Mouse (Mus musculus): ENCODE data around the gene Gm10840. TPM values are rescaled to one million over a fixed set of nuclear protein-coding genes. Genes with fewer than 3 reads are reported as not detected.
A peak's percentile ranks its signal among the peaks of the same experiment; 100 is the strongest.

The Gm10840 gene
- polyA plus RNA-seq, 1 experiment from 2014 or later = not detected

DNA sequence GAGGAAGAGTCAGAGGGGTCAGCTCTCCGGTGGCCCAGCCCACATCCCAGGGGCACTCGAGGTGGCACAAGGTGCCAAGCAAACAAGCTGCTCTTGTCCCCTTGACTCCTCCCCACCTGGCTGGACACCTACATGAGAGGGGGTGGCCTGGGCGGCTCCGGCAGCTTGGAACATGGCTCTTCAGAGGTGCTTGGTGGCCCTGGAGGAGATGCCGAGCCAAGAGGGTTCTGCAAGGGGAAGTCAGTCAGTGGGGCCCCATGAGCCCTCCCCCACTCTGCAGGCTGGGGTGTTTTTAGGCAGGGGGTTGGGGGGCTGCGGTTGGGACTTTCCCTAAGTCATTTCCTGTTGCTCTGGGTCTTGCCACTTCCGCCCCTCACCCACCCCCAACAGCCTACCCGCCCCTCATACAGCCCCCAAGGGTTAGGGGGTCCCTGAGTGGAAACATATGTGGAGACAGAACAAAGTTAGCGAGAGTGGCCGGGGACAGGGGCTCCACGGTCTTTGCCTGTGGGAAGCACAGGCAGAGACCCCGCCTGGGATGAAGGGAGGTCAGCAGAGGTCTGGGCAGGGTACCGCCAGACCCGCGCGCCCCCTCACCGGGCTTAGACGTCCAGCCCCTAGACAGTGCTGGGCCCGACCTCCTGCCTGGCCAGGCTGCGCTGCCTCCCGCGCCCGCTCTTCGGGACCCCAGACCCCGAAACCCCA, 1.3 kb upstream of the Gm10840 start:
- no peak for TF ChIP-seq CTCF (IDR thresholded peaks at IDR 0.05)
- in situ Hi-C loops (cut with MboI; ENCODE audit: low pct_unique_long_range_greater_than_20kb) = no loop called here
- no peaks in the 10 kb centered on the region for H3K27me3 ChIP-seq
- ATAC-seq (no peak), DNase-seq (ENCODE audit: low read depth, low spot score) (no peak)
- ChIA-PET POLR2A (no interaction called here), CTCF (interaction anchor here (1.4 to 1.9 kb wide), 2 partner anchors 10 to 13 kb away, joined by 4 to 5 read pairs; no protein-coding TSS in a partner anchor)

DNA sequence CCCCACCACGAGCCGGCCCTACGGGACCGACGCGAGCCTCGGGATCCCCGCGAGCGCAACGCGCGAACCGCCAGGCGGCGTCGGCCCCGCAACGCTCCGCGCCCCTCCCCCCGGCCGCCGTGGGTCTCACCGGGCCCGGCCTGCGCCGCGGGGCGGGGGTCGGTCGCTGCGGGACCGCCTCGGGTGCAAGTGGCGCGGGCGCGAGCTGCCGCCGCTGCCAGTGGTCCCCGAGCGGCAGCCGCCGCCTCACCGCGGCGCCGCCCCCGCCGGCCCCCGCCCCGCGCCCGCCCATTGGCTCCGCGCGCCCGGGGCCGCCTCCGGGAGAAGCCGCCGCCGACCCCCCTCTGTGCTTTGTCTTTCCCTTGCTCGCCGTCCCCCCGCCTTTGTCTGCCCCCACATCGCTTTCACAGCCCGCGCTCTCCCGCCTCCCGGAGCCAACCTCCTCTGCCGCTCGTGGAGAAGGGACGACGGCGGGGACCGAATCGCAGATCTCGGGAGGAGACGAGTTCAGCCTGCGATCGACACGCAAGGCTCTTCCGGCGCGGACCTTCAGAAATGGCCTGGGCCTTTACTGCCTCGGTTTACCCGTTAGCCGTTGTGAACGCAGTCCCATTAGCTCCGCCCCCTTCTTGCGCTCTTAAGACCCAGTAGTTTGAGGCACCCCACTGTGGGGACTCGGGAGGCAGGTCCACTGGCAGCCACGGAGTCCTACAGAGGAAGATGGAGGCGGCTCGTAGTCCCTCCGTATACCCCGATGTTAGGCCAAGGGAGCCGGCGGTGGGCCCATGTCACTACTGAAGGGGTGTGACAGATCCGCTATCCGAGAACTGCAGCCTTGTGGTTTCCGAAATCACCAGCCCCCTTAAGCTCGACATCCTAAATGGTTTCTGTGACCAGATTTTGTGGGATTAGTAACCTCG, 469 bp upstream of the Gm10840 start:
- no peak for TF ChIP-seq CTCF (IDR thresholded peaks at IDR 0.05)
- ATAC-seq = peak; percentile 65
- CTCF ChIA-PET = interaction anchor here (0.5 to 2.0 kb wide), 4 partner anchors 10 to 61 kb away, joined by 3 to 6 read pairs (median 4); no protein-coding TSS in a partner anchor
- POLR2A ChIA-PET = interaction anchor here (0.8 kb wide), 1 partner anchor 57 kb away, joined by 3 read pairs; no protein-coding TSS in a partner anchor
- in situ Hi-C loops (cut with MboI; ENCODE audit: low pct_unique_long_range_greater_than_20kb) = no loop called here
- no peak for DNase-seq (ENCODE audit: low read depth, low spot score)
- H3K27me3 ChIP-seq = no peaks in the 10 kb centered on the region

DNA sequence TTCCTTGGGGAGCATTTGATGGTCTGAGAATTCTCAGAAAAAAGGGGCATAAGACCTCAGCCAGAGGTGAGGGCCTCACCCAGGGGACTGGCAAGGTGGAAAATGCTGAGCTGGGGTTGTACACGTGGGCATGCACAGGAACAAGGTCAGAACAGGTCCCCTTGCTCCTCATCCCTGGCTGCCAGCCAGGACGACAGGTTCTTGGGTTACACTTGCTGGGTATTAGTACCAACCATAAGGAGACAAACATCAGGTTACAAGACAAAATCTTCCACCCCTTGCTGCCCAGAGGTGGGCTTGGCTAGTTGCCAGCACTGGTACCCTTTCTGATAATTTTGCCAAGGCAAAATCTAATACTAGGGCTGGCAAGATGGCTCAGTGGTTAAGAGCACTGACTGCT, 1.6 kb downstream of the Gm10840 start:
- ChIA-PET POLR2A (no interaction called here), CTCF (no interaction called here)
- ATAC-seq (no peak), DNase-seq (ENCODE audit: low read depth, low spot score) (no peak)
- in situ Hi-C loops (cut with MboI; ENCODE audit: low pct_unique_long_range_greater_than_20kb) = no loop called here
- H3K27me3 ChIP-seq = no peaks in the 10 kb centered on the region
- TF ChIP-seq CTCF (IDR thresholded peaks at IDR 0.05) = no peak

DNA sequence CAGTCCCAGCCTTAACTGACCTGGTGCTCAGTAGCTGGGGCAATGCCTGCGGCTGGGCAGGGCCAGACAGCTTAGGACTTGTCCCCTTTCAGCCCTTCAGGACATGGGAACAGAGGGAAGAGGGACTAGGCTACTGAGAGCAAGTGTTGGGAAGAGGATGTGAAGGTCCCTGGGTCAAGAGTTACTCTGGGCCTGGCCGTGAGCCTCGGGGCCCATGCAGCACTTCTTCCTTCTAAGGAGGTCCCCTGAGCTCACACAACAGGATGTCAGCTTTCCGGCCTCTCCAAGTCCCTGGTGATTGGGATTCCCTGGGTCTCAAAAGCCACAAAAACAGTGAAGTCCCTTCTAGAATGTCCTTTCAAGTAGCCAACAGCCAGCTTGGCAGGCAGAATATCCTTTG, 2.9 kb downstream of the Gm10840 start:
- DNase-seq (ENCODE audit: low read depth, low spot score) (no peak), ATAC-seq (no peak)
- no peaks in the 10 kb centered on the region for H3K27me3 ChIP-seq
- ChIA-PET CTCF (interaction anchor here (0.9 kb wide), 1 partner anchor 9 kb away, joined by 3 read pairs; no protein-coding TSS in a partner anchor), POLR2A (no interaction called here)
- TF ChIP-seq CTCF (IDR thresholded peaks at IDR 0.05) = no peak
- in situ Hi-C loops (cut with MboI; ENCODE audit: low pct_unique_long_range_greater_than_20kb) = no loop called here

DNA sequence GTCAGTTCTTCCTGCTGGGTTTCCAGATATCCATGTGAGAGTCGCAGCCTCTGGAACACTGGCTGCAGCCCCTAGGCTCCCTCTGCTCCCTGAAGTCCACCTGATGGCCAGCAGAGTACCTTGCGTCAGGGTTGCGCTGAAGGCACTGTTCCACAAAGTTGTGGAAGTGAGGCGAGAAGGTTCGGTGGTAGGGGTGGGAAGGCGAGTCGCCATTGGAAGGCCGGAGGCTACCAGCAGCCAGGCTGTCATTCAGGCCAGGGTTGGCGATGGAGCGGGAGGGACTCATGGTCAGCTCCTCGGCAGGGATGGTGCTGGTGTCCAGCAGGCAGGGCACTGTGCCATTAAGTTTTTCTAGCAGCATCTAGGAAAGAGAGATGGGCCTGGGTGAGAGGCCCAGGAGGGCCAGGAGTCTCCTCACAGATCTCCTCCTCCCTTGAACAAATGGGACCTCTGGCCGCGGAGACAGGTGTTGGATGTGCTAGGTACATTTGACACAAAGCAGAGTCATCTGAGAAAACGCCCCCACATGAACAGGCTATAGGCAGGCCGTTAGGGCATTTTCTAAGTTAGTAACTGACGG, 4.0 kb downstream of the Gm10840 start:
- DNase-seq (ENCODE audit: low read depth, low spot score) = no peak
- ATAC-seq = no peak
- in situ Hi-C loops (cut with MboI; ENCODE audit: low pct_unique_long_range_greater_than_20kb) = no loop called here
- ChIA-PET CTCF (no interaction called here), POLR2A (no interaction called here)
- no peak for TF ChIP-seq CTCF (IDR thresholded peaks at IDR 0.05)
- H3K27me3 ChIP-seq = no peaks in the 10 kb centered on the region

DNA sequence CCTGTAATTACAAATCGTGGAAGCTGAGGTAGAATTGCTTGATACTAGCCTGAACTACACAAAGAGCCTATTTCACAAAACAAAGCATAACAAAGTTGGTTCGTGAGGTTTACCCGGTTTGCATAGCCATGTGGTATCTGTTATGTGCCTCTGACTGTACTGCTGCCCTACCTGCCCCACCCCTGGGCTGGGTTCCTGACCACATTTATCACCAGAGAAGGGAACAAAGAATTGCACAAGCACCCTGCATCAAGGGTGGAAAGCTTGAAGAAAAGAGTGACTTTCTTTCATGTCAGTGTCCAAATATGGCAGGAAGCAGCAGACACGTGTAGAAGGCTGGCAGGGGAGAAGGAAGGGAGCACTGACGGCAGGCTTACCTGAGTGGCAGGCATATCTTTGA, 6.8 kb downstream of the Gm10840 start:
- CTCF ChIA-PET = no interaction called here
- POLR2A ChIA-PET = no interaction called here
- no peak for TF ChIP-seq CTCF (IDR thresholded peaks at IDR 0.05)
- DNase-seq (ENCODE audit: low read depth, low spot score) (no peak), ATAC-seq (no peak)
- no peaks in the 10 kb centered on the region for H3K27me3 ChIP-seq
- in situ Hi-C loops (cut with MboI; ENCODE audit: low pct_unique_long_range_greater_than_20kb) = no loop called here

DNA sequence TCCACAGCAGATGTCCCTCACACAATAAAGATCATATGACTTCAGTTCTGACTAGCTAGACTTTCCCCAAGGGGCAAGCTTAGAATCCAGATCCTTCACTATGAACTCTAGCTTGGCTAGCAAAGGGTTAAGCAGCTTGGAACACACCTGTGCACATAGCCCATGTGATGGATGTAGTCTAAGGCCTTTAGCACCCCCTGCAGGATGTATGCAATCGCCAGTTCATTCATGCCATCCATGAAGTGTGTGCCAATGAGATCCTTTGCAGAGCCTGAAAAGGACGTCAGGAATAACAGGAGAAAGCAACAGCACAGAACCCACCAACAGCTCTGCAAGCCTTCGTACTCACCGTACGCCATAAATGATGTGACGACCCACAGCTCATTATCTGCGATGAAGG, 10.2 kb downstream of the Gm10840 start:
- ChIA-PET POLR2A (interaction anchor here (0.9 kb wide), 1 partner anchor 15 kb away, joined by 3 read pairs; no protein-coding TSS in a partner anchor), CTCF (interaction anchor here (1.3 kb wide), 1 partner anchor 10 kb away, joined by 6 read pairs; the partner anchor contains the start of genes Gm10840 and Limd2)
- DNase-seq (ENCODE audit: low read depth, low spot score) = no peak
- no peaks in the 10 kb centered on the region for H3K27me3 ChIP-seq
- TF ChIP-seq CTCF (IDR thresholded peaks at IDR 0.05) = no peak
- in situ Hi-C loops (cut with MboI; ENCODE audit: low pct_unique_long_range_greater_than_20kb) = no loop called here
- ATAC-seq = no peak

DNA sequence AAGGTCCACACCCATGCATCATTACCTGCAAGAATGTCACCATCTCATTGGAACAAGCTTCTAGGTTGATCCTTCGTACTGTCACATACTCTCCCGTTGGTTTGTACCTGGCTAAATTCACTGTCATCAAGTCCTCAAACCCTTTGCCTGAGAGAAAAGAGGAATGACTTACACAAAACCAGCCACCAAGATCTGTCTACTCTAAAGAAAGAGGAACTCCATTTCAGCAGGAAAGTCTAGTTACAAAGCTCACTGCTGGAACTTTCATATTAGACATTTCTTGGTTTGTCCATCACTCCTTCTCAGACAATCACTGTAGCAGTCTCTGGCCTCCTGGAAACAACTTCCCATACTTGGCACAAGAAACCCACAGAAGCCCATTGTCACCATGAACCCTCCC, 12.6 kb downstream of the Gm10840 start:
- no peak for TF ChIP-seq CTCF (IDR thresholded peaks at IDR 0.05)

DNA sequence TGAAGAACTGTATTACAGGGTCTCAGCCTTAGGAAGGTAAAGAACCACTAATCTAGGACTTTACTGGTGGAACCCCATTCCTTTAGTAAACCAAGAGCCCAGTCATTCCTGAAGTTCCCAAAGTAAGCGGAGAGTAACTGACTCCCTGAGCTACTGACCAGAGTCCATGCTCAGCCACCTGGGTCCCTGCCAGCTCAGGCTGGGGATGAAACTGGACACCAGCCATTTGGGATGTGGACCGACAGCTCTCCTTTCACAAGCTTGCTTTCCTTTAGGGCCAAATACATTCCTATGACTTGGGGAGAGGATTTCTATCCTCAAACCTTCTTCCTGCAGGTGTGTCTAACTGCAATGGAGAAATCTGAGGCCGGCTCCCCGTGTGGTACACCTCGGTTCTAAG, 13.7 kb downstream of the Gm10840 start:
- no peak for DNase-seq (ENCODE audit: low read depth, low spot score)
- TF ChIP-seq CTCF (IDR thresholded peaks at IDR 0.05) = no peak

More for the DNA sequence above, 12.6 kb downstream of the Gm10840 start:
- no peaks in the 10 kb centered on the region for H3K27me3 ChIP-seq
- ChIA-PET POLR2A (no interaction called here), CTCF (interaction anchor here (1.2 kb wide), 1 partner anchor 16 kb away, joined by 3 read pairs; no protein-coding TSS in a partner anchor)
- in situ Hi-C loops (cut with MboI; ENCODE audit: low pct_unique_long_range_greater_than_20kb) = no loop called here
- DNase-seq (ENCODE audit: low read depth, low spot score) (no peak), ATAC-seq (no peak)

DNA sequence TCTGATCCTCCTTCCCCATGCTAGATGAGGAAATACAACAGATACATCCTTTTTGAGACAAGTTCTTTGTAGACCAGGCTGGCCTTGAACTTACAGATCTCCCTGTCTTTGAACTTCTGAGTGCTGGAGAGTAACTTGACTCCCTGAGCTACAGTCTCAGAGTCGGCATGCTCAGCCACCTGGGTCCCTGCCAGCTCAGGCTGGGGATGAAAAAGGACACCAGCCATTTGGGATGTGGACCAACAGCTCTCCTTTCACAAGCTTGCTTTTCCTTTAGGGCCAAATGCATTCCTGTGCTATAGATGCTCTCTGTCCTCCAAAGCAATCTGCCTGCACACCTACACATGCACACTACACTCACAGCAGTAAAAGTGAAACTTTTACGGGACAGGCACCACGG, 14.4 kb downstream of the Gm10840 start:
- in situ Hi-C loops (cut with MboI; ENCODE audit: low pct_unique_long_range_greater_than_20kb) = no loop called here

More for the DNA sequence above, 13.7 kb downstream of the Gm10840 start:
- H3K27me3 ChIP-seq = no peaks in the 10 kb centered on the region
- ChIA-PET CTCF (no interaction called here), POLR2A (no interaction called here)
- ATAC-seq = no peak
- in situ Hi-C loops (cut with MboI; ENCODE audit: low pct_unique_long_range_greater_than_20kb) = no loop called here

More for the DNA sequence above, 14.4 kb downstream of the Gm10840 start:
- POLR2A ChIA-PET = no interaction called here
- TF ChIP-seq CTCF (IDR thresholded peaks at IDR 0.05) = no peak
- ATAC-seq (no peak), DNase-seq (ENCODE audit: low read depth, low spot score) (no peak)
- H3K27me3 ChIP-seq = no peaks in the 10 kb centered on the region
- CTCF ChIA-PET = interaction anchor here (1.4 kb wide), 1 partner anchor 14 kb away, joined by 4 read pairs; the partner anchor contains the start of genes Gm10840 and Limd2

Data from Patski (cell line).